Mouse (Mus musculus) large intestine, adult 2 months (tissue): ENCODE measurements around the gene Meis1. TPM values are rescaled to one million over a fixed set of nuclear protein-coding genes. Genes with fewer than 3 reads are reported as not detected.

Experiments used
- DNase-seq: peaks from one replicate; pipeline ENCODE4 v3.0.0-alpha.2; 2012; ENCODE audit warnings: low read depth, low spot score
- WGBS: fragments of 180-500 bp; shearing (Covaris S2); methylation state at CpG from one replicate; pipeline ENCODE4 v1.1.7; 2018; 5-methylcytosine and 5-hydroxymethylcytosine counted together
- polyA plus RNA-seq: library from polyadenylated mRNA; depleted of rRNA; stranded (reverse); fragments of >200 nt; gene quantifications from 2 replicates; pipeline ENCODE4 v1.2.3, GENCODE M21; 2012

Gene Meis1
- polyA plus RNA-seq, 1 experiment: 4.9 TPM

- no peak for DNase-seq
- 22% methylated on average over 5 of the region's 5 CpGs for WGBS
Measured at GRCm38 (mm10) chr11:19015381-19015730, 3.4 kb downstream of the Meis1 start.

- 17% methylated on average over 35 of the region's 35 CpGs for WGBS
- DNase-seq: no peak
Measured at GRCm38 (mm10) chr11:19014441-19015161, 4.2 kb downstream of the Meis1 start.

GRCm38 (mm10) chr11:19014113-19014440, 4.7 kb downstream of the Meis1 start:
- WGBS: 36% methylated on average over 12 of the region's 12 CpGs
- DNase-seq: no peak

- DNase-seq: no peak
- 57% methylated on average over 25 of the region's 25 CpGs for WGBS
Measured at GRCm38 (mm10) chr11:19013141-19014112, 5.4 kb downstream of the Meis1 start.

- WGBS: 70% methylated on average over 2 of the region's 2 CpGs
- DNase-seq: no peak
Measured at GRCm38 (mm10) chr11:19012463-19013115, 6.2 kb downstream of the Meis1 start.

GRCm38 (mm10) chr11:19012001-19012400, 6.8 kb downstream of the Meis1 start:
- DNase-seq: no peak
- 82% methylated on average over 2 of the region's 2 CpGs for WGBS

- DNase-seq: no peak
- 71% methylated on average over 9 of the region's 9 CpGs for WGBS
Measured at GRCm38 (mm10) chr11:19011108-19011805, 7.5 kb downstream of the Meis1 start.

- no peak for DNase-seq
- WGBS: 57% methylated on average over 14 of the region's 14 CpGs
Measured at GRCm38 (mm10) chr11:19010396-19010811, 8.4 kb downstream of the Meis1 start.

- WGBS: 79% methylated on average over 17 of the region's 17 CpGs
- no peak for DNase-seq
Measured at GRCm38 (mm10) chr11:19009536-19010395, 9.0 kb downstream of the Meis1 start.

GRCm38 (mm10) chr11:19008610-19009384, 10.0 kb downstream of the Meis1 start:
- WGBS: 72% methylated on average over 13 of the region's 13 CpGs
- no peak for DNase-seq

GRCm38 (mm10) chr11:19007541-19008424, 11.0 kb downstream of the Meis1 start:
- 66% methylated on average over 45 of the region's 45 CpGs for WGBS
- DNase-seq: no peak

- DNase-seq: no peak
- WGBS: 64% methylated on average over 5 of the region's 5 CpGs
Measured at GRCm38 (mm10) chr11:19007068-19007467, 11.7 kb downstream of the Meis1 start.

- no peak for DNase-seq
- 50% methylated on average over 3 of the region's 3 CpGs for WGBS
Measured at GRCm38 (mm10) chr11:19005913-19006693, 12.7 kb downstream of the Meis1 start.

- 73% methylated on average over 9 of the region's 9 CpGs for WGBS
- no peak for DNase-seq
Measured at GRCm38 (mm10) chr11:19005007-19005912, 13.5 kb downstream of the Meis1 start.

GRCm38 (mm10) chr11:19003066-19003465, 15.7 kb downstream of the Meis1 start:
- 79% methylated on average over 5 of the region's 5 CpGs for WGBS
- DNase-seq: no peak
